Mouse (Mus musculus) megakaryocyte, embryonic 14.5 days (primary cell): ENCODE data around the gene Tvp23a. TPM values are rescaled to one million over a fixed set of nuclear protein-coding genes. Genes with fewer than 3 reads are reported as not detected.

Experiments used
- H3K27me3 ChIP-seq: replicated peaks from 2 replicates; pipeline ENCODE3; 2012; ENCODE audit warnings: inconsistent platforms
- H3K36me3 ChIP-seq: replicated peaks from 2 replicates; pipeline ENCODE3; 2012; ENCODE audit warnings: low read length, inconsistent platforms, mixed read lengths
- H3K4me1 ChIP-seq: 2 replicates; pipeline ENCODE4 v1.6.1; 2012; ENCODE audit warnings: inconsistent platforms
- H3K4me3 ChIP-seq: replicated peaks from 2 replicates; pipeline ENCODE3; 2012; ENCODE audit warnings: moderate library complexity, mild to moderate bottlenecking, inconsistent platforms
- H3K9me3 ChIP-seq: 2 replicates; pipeline ENCODE4 v1.6.1; 2012; ENCODE audit warnings: inconsistent platforms
- FLI1 ChIP-seq: IDR thresholded peaks from 2 replicates; pipeline ENCODE4 v1.6.1; 2012; ENCODE audit warnings: low read length, inconsistent platforms, mixed read lengths
- GATA1 ChIP-seq: IDR thresholded peaks from 3 replicates; pipeline ENCODE4 v1.6.1; 2012; ENCODE audit warnings: mixed read lengths, low read length, inconsistent platforms, borderline replicate concordance
- polyA plus RNA-seq: library from polyadenylated mRNA; stranded (reverse); fragments of >175 nt; gene quantifications from 2 replicates; pipeline ENCODE4 v1.2.3, GENCODE M21; 2012; ENCODE audit warnings: low replicate concordance; ENCODE audit not compliant: insufficient read depth

The Tvp23a gene
- polyA plus RNA-seq, 1 experiment, result not detected

DNA sequence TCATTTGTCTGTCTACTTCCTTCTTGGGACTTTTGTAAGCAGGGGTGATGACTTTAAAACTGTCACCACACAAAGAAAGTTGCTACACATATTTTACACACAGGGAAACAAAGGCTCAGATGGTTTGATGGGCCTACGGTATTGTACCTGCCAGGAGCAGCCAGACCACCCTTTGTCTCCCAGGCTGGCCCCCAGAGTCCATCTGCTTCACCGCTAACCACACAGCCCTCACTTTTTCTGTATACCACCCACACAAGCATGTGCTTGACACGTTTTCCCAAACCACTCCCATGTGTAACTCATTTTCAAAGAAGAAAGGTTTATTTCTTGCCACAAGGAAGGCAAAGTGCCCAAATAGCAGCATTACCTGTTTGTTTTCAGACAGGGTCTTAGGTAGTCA is 39.8 kb upstream of the Tvp23a start:
- Histone ChIP-seq H3K36me3 (no peaks in the 10 kb centered on the region), H3K27me3 (peaks cover 47% of the 10 kb centered on the region), H3K4me1 (peaks cover 8% of the 10 kb centered on the region), H3K4me3 (no peak overlapping the region), H3K9me3 (no peaks in the 10 kb centered on the region)
- no peak for TF ChIP-seq FLI1
- TF ChIP-seq GATA1, result no peak

DNA sequence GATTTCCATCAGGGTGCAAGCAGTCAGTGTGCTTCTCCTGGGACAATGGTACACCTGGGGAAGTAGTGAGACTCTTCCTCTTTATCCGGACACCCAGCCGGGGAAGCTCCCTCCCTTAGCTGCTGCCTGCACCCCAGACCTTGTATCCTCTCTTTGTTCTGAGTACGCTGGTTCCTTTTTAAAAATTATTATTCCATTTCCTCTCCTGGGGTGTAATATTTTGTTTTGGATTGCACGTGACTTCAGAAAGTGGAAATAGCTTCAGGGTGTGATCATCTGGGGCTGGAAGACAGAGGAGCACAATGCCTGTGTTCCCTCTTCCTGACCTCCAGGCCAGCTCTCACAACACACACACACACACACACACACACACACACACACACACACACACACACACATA is 35.2 kb upstream of the Tvp23a start:
- Histone ChIP-seq H3K36me3 (no peaks in the 10 kb centered on the region), H3K27me3 (peaks cover 18% of the 10 kb centered on the region), H3K4me3 (no peak overlapping the region), H3K9me3 (no peaks in the 10 kb centered on the region), H3K4me1 (no peaks in the 10 kb centered on the region)
- TF ChIP-seq GATA1 (no peak), FLI1 (no peak)

DNA sequence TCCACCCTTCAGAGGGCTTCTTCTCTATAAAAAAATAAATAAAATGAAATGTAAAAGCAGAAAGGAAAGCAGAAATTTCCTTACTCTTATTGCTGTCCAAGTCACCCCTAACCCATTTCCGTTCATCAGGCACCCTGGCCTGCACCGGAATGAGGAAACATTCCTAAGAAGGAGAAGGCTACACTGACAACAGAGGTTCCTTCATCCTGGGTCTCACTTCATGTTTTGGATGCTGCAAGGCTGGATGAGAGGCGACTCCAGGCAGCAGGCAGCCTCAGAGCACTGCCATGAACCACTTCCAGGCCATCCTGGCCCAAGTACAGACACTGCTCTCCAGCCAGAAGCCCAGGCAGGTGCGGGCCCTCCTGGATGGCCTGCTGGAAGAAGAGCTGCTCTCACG is 32.7 kb upstream of the Tvp23a start, which contains the start of gene Ciita:
Ciita (plus strand) TSS at position 203 of the 400 bp plus-strand sequence.
- H3K4me1 ChIP-seq, result no peaks in the 10 kb centered on the region
- no peaks in the 10 kb centered on the region for H3K9me3 ChIP-seq
- no peak within 1 kb of the TSS for H3K4me3 ChIP-seq
- H3K27me3 ChIP-seq, result peaks cover 20% of the 10 kb centered on the region
- H3K36me3 ChIP-seq, result no peaks in the 10 kb centered on the region
- no peak for TF ChIP-seq FLI1
- TF ChIP-seq GATA1, result no peak

DNA sequence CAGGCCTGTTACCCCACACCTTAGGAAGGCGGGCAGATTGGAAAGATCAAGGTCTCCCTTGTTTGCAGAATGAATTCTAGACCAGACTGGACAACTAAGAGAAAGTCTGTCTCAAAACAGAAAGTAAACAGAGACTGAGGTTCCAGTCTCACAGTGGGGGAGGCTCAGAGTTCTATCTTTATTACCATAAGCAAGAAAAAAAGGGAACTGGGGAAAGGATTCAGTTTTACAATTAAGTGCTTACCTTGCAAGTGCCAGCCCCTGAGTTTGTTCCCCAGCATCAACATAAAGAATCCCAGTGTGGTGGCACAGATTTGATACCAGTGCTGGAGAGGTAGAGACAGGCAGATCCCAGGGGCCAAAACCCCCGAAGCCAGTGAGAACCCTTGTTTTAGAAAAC is 28.8 kb upstream of the Tvp23a start:
- H3K4me3 ChIP-seq, result no peak overlapping the region
- H3K36me3 ChIP-seq, result no peaks in the 10 kb centered on the region
- peaks cover 14% of the 10 kb centered on the region for H3K27me3 ChIP-seq
- peaks cover 4% of the 10 kb centered on the region for H3K9me3 ChIP-seq
- no peaks in the 10 kb centered on the region for H3K4me1 ChIP-seq
- no peak for TF ChIP-seq GATA1
- TF ChIP-seq FLI1, result no peak

DNA sequence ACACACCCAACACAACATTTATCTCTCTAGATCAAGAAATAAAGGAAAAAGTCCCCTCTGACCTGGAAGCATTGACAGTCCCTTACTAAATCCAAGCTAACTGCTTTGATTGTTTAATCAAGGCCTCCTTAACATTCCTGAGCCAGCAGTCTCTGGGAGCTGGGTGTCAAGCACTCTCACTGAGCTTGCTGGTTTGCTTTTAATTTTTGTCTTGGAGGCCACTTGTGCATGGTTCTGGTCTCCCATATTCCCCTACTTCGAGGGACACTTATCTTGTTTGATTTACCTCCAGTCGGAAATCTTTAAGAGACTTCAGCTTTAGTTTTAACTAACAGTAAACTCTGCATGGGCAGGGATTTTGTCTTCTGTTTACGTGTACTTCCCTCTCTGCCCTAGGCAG is 27.8 kb upstream of the Tvp23a start:
- Histone ChIP-seq H3K27me3 (peaks cover 9% of the 10 kb centered on the region), H3K36me3 (no peaks in the 10 kb centered on the region), H3K4me1 (no peaks in the 10 kb centered on the region), H3K9me3 (peaks cover 4% of the 10 kb centered on the region), H3K4me3 (no peak overlapping the region)
- no peak for TF ChIP-seq FLI1
- no peak for TF ChIP-seq GATA1

DNA sequence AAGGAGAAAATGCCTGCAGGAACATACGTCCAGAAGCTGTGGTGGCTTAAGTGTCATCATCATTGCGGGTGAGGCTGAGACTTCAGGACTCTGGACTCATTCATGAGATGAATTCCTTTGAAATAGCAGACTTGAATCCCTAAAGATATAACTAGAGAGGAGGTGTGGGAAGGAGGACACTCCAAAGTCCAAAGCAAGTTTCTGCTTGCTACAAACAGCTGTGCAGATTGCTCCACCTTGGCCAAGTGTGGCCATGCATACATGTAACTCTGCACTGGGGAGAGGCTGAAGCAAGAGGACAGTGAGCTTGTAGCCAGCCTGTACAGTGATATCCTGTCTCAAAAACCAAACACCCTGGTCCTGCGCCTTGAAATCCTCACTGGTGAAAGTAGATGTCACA is 24.8 kb upstream of the Tvp23a start:
- Histone ChIP-seq H3K4me3 (no peak overlapping the region), H3K9me3 (peaks cover 4% of the 10 kb centered on the region), H3K4me1 (peaks cover 4% of the 10 kb centered on the region; the same call in 1 of the 2 replicates), H3K36me3 (no peaks in the 10 kb centered on the region), H3K27me3 (peaks cover 3% of the 10 kb centered on the region)
- TF ChIP-seq FLI1 (no peak), GATA1 (no peak)

DNA sequence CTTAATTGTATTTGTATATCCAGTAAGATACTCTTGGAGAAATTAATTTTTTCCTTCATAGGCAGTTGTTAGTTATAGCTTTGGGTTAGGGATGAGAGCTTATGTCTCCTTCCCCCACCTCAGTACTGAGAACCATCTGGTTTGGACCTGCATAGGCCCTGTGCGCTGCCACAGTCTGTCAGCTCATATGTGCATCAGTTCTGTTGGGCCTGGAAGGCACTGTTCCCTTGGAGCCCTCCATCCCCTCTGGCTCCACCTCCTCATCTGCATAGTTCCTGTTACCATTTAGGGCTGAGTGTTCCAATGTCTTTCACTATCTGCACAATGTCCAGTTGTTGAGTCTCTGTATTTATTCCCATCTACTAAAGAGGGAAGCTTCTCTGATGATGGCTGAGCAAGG is 21.0 kb upstream of the Tvp23a start:
- peaks cover 4% of the 10 kb centered on the region; the same call in 1 of the 2 replicates for H3K4me1 ChIP-seq
- H3K9me3 ChIP-seq, result peaks cover 4% of the 10 kb centered on the region
- TF ChIP-seq FLI1 (no peak), GATA1 (no peak)
- H3K36me3 ChIP-seq, result no peaks in the 10 kb centered on the region
- H3K27me3 ChIP-seq, result peaks cover 7% of the 10 kb centered on the region
- H3K4me3 ChIP-seq, result no peak overlapping the region

DNA sequence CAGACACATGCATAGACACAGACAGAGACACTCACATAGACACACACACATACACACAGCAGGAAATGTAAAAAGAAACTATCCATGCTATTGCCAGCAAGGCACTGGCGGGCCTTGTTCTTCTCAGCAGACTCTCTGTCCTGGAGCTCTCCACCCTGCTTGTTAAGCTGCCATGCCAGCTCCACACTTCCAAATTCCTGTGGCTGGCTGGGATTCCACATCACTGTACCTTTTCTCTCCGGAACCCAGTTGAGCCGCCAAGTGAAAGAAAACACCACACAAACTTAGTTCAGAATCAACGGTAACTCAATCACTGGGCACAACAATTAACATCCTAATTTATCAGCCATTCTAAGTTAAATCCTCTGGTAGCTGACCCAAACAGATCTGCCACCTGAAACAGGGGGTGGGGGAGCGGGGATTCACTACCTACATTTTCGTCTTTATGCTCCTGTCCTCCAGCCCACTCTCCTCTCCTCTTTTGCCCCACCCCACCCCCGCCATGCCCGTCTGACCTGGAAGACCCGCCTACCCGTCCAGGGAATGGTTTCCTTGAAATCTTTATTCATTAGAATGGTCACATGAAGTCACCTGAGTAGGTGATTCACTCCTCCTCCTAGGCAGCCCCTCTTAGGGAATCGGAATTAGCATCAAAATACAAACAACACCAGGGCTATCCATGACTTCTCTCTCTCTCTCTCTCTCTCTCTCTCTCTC is 20.4 kb upstream of the Tvp23a start:
- H3K36me3 ChIP-seq, result no peaks in the 10 kb centered on the region
- H3K4me3 ChIP-seq, result no peak overlapping the region
- H3K9me3 ChIP-seq, result no peaks in the 10 kb centered on the region
- TF ChIP-seq GATA1 (no peak), FLI1 (no peak)
- peaks cover 4% of the 10 kb centered on the region for H3K27me3 ChIP-seq
- peaks cover 4% of the 10 kb centered on the region; the same call in 1 of the 2 replicates for H3K4me1 ChIP-seq

DNA sequence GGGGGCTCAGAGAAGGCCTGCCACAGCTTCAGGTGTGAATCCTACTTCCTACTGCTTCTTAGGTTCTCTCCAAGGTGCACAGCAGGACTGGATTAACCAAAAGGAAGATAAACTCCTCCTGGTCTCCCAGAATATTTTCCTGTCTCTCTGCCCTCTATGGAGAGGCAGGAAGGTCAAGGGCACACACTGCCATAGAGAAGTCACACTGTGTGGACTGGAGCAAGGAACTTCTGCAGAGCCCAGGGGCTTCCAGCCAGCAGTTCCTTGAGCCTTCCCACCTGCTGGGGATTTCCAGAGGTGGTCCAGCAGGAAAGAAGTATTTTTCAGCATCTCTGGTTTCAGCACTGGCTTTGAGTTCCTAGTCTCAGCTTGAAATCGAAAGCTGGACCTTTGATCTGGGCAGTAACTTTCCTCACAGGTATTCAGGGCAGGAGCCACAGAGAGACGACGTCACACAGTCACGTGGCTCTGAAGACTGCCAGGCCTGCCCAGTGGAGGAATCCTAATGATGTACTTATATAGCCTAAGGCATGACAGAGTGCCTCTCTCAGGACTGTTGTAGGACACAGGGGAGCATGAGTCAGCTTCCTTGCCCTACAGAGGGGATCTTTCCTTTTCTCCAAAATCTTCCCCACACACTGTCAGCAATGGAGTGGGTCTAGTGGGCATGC is 18.0 kb upstream of the Tvp23a start:
- Histone ChIP-seq H3K36me3 (no peaks in the 10 kb centered on the region), H3K27me3 (peaks cover 4% of the 10 kb centered on the region), H3K4me1 (peaks cover 10% of the 10 kb centered on the region), H3K9me3 (no peaks in the 10 kb centered on the region), H3K4me3 (no peak overlapping the region)
- no peak for TF ChIP-seq GATA1
- no peak for TF ChIP-seq FLI1

DNA sequence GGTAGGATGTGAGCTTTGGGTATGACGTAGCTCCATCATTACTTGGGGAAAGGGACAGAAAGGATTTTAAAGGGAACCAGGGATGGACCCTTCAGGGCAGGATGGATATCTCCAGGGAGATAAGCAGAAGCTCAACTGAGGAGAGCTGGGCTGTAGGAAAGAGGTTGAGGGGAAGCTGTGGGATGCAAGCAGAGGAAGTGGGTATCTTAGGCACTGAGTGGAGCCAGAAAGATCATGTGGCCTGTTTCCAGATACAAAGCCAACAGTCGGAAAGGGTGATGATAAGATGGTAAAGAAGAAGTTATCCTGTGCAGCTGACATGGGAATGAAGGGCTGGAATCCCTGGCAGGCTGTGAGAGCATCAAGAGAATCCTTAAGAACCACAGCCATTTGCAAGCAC is 14.0 kb upstream of the Tvp23a start:
- TF ChIP-seq GATA1, result no peak
- TF ChIP-seq FLI1, result no peak
- H3K4me1 ChIP-seq, result peaks cover 6% of the 10 kb centered on the region
- H3K36me3 ChIP-seq, result no peaks in the 10 kb centered on the region
- H3K27me3 ChIP-seq, result peaks cover 8% of the 10 kb centered on the region
- H3K9me3 ChIP-seq, result peaks cover 5% of the 10 kb centered on the region; the same call in 1 of the 2 replicates
- no peak overlapping the region for H3K4me3 ChIP-seq
